Mouse (Mus musculus) T-cell, adult 2 months (primary cell): Measurements from ENCODE around the gene Prrg2.
"Not testable (repeated sequence)": the region's sequence is repeated elsewhere in the genome, so short reads cannot be mapped to it uniquely, and the experiment has no call there.

Source experiments
- DNase-seq: peaks from one replicate; pipeline ENCODE4 v3.0.0; 2022; ENCODE audit warnings: low spot score

Prrg2 gene

GRCm38 (mm10) chr7:45035631-45036030, 26.8 kb downstream of the Prrg2 start:
- no peak for DNase-seq

- DNase-seq = no peak
Observed at GRCm38 (mm10) chr7:45033722-45034359, 28.6 kb downstream of the Prrg2 start.

GRCm38 (mm10) chr7:45030857-45031256, 31.6 kb downstream of the Prrg2 start:
- DNase-seq = no peak

- DNase-seq = no peak
Observed at GRCm38 (mm10) chr7:45029995-45030394, 32.5 kb downstream of the Prrg2 start.

- no peak for DNase-seq
Observed at GRCm38 (mm10) chr7:45028351-45028750, 34.1 kb downstream of the Prrg2 start.

GRCm38 (mm10) chr7:45027761-45028160, 34.7 kb downstream of the Prrg2 start:
- DNase-seq = no peak

- no peak for DNase-seq
Observed at GRCm38 (mm10) chr7:45026256-45026655, 36.2 kb downstream of the Prrg2 start.

- no peak for DNase-seq
Observed at GRCm38 (mm10) chr7:45025601-45026220, 36.8 kb downstream of the Prrg2 start.

GRCm38 (mm10) chr7:45024281-45025248, 37.9 kb downstream of the Prrg2 start:
- no peak for DNase-seq

GRCm38 (mm10) chr7:45023711-45024110, 38.8 kb downstream of the Prrg2 start:
- DNase-seq = not testable (repeated sequence)

- no peak for DNase-seq
Observed at GRCm38 (mm10) chr7:45020225-45020624, 42.3 kb downstream of the Prrg2 start.

GRCm38 (mm10) chr7:45019031-45019571, 43.4 kb downstream of the Prrg2 start:
- DNase-seq = no peak

- DNase-seq = peak; percentile 95
Observed at GRCm38 (mm10) chr7:45017242-45018061, 45.0 kb downstream of the Prrg2 start, which contains the start of gene Rras. Gene Rras (plus strand): TSS chr7:45017961.

GRCm38 (mm10) chr7:45016761-45017160, 45.7 kb downstream of the Prrg2 start:
- no peak for DNase-seq

GRCm38 (mm10) chr7:45015957-45016612, 46.4 kb downstream of the Prrg2 start, which contains the start of gene Scaf1:
Gene Scaf1 (minus strand): TSS chr7:45016363.
- peak; percentile 99 for DNase-seq

- DNase-seq = no peak
Observed at GRCm38 (mm10) chr7:45015344-45015956, 47.0 kb downstream of the Prrg2 start.

GRCm38 (mm10) chr7:45014096-45014451, 48.4 kb downstream of the Prrg2 start:
- DNase-seq = no peak

GRCm38 (mm10) chr7:45013366-45014095, 48.9 kb downstream of the Prrg2 start:
- DNase-seq = no peak

- no peak for DNase-seq
Observed at GRCm38 (mm10) chr7:45012824-45013223, 49.7 kb downstream of the Prrg2 start.

- DNase-seq = no peak
Observed at GRCm38 (mm10) chr7:45012011-45012410, 50.5 kb downstream of the Prrg2 start.
